Mouse (Mus musculus) layer of hippocampus, adult 8-10 months (tissue): ENCODE measurements around the gene Fam78a. TPM values are rescaled to one million over a fixed set of nuclear protein-coding genes. Genes with fewer than 3 reads are reported as not detected.
A peak's percentile ranks its signal among the peaks of the same experiment; 100 is the strongest.
"Not testable (repeated sequence)": the region's sequence is repeated elsewhere in the genome, so short reads cannot be mapped to it uniquely, and the experiment has no call there.

Source experiments
- DNase-seq, 2 experiments: peaks; one replicate each; pipeline ENCODE4 v3.0.0; 2022; ENCODE audit warnings: low spot score in 2 of 2
- microRNA-seq, 2 experiments: library from miRNA; unstranded; fragments of <30 nt; microRNA quantifications; one replicate each; pipeline ENCODE4 v1.2.0; 2022
- total RNA-seq, 4 experiments: library from RNA; stranded (reverse); gene quantifications; 2 replicates each; pipeline ENCODE4 v1.2.4; 2022

The Fam78a gene
- total RNA-seq, 4 experiments from 2014 or later, result 4.3 to 6.2 (median 5.3) TPM

DNA sequence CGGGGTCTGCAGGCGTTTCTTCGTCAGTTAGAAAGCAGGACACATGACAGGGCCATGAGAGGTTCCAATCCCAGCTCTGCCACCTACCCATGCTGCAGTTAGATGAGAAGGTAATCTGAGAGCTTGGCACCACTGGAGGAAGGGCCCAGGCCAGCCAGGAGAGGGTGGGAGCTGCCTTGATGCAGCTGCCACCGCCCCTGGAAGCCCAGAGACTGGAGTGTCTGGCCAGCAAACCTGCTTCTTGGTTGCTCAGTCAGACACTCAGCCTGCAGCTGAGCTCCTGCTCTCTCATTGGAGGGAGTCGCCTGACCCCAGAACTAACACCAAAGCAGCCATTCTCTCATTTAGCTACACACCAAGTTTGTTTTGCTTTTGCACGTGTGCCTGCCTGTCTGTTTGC is 39.3 kb downstream of the Fam78a start:
- no peak for DNase-seq

DNA sequence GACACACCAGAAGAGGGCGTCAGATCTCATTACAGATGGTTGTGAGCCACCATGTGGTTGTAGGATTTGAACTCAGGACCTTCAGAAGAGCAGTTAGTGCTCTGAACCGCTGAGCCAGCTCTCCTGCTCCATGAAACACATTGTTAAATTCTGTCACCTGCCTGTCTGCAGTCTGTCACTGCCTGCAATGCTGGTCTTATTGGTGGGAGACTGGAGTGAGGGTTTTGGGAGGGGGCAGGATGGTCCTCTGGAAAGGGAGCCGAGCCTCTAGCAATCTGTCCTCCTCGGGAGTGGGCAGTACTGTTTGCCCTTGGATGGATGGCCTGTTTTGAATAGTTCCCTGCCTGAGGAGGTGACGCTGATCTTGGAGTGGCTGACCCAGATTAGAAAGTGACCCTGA is 40.8 kb downstream of the Fam78a start:
- no peak for DNase-seq

DNA sequence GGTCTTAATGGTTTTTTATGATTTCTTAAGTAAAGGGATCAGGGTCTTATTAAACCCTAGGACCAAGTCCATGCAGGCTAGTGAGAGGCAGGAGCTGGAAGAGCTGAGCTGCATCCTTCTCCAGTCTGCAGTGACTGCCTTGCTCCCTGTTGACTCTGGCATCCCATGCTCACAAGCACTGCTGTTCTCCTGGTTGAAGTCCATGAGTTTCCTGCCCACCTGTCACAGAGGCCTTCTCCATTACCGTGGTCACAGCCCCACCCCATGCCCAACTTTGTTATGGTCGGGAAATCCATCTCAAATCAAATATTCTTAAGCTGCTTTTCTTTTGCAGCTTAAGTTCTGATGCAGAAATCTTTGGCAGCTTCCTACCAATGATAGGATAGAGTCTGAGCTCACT is 43.6 kb downstream of the Fam78a start:
- no peak for DNase-seq

DNA sequence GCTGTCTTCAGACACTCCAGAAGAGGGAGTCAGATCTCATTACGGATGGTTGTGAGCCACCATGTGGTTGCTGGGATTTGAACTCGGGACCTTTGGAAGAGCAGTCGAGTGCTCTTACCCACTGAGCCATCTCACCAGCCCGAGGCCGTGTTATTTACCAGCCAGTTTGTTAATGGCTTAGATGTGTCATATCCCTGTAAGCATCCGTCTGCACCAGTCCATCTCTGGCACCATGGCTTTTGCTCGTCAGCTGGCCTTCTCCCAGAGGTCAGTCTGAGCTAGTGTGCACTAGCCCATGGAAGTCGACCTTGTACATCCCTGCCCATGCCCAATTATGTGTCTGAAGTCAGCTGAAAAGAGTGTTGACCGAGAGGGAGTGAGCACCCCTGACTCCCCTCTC is 44.0 kb downstream of the Fam78a start:
- DNase-seq, result not testable (repeated sequence)

DNA sequence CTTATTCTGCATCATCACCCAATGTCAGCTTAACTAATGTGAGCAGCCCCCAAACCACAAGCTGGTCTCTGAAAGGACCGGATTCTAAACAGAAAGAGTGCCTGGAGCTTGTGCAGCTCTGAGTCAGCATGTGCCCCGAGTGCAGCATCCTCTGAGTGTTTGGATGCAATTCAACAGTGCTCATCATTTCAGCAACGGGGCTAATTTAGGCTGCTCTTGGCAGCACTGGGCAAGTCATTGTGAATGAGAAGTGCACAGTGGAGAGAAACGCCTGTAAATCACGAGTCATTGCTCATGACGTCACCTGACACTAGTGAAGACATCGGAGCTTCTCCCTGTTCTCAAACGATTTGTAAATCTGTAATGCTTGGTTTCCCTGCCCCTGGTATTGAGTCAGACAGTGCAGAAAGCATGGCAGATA is 46.0 kb downstream of the Fam78a start:
- DNase-seq, result peak; percentile 68 to 71

DNA sequence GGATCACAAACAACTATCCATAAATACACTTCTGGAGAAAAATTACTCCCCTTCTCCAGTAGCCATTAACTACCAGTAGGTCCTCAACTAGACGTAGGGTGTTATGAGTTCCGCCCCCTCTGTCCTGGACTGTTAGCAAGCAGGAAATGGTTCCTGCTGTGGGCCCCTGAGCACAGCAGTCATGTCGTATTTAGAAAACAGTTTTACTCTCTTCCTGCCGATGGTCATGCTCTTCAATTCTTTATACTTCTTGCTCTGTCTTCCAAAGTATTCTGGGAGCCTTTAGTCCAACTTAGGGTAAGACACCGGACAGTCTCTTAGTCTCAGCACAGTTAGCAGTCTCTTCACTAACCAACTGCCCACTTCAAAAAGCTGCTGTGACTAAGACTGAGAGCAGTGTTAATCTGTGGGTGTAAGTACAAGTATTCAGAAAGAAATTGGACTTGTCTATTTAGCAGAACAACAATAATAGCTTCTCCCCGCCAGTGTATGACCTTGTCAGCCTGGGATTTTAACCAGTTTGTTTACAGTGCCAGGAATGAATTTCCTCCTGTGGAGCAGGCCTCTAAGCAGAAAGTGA is 47.3 kb downstream of the Fam78a start:
- no peak for DNase-seq

DNA sequence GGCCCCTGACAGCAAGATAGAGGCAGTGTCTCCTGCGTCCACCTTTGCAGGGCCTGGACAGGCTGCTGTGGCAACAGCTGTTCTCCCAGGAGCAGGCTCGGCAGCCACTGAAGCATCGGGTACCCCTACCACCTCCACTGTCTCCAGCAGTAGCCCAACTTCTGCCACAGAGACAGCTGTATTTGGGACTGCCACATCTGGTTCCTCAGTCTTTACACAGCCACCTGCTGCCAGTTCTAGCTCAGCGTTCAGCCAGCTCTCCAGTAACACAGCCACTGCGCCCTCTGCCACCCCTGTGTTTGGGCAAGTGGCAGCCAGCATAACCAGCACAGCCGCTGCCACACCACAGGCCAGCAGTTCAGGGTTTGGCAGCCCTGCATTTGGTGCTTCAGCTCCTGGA is 50.5 kb downstream of the Fam78a start:
- no peak for DNase-seq

DNA sequence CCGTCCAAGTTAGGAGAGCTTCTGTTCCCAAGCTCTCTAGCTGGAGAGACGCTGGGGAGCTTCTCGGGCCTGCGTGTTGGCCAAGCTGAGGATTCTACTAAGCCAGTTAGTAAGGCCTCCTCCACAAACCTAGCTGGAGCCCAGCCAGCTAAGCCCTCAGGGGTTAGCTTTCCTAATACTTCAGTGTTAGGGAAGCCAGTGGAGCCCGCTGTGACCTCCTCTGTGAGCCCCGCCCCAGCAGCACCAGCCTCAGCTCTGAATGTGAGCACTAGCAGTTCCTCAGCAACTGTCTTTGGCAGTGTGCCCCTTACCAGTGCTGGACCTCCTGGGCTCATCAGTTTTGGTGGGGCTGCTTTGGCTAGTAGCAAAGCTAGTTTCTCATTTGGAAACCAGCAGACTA is 51.2 kb downstream of the Fam78a start:
- DNase-seq, result no peak

DNA sequence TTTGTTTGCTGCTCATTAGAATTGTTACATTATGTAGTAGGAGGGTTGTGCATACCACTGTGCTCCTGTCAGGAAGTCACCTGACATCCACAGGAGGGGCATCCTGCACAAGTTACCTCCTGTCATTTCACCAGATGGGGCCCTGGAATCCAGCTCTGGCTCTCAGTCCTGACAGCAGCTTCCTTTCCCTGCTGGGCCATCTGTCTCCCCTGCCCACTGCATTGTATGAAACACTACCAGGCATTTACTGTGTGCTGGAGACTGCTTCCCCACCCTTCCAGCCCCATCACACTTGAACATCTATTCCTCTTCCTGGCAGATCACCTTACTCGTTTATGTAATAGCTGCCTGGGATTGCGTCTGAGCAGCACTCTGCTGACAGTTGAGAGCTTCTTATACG is 55.0 kb downstream of the Fam78a start:
- DNase-seq, result peak; percentile 60 to 68

DNA sequence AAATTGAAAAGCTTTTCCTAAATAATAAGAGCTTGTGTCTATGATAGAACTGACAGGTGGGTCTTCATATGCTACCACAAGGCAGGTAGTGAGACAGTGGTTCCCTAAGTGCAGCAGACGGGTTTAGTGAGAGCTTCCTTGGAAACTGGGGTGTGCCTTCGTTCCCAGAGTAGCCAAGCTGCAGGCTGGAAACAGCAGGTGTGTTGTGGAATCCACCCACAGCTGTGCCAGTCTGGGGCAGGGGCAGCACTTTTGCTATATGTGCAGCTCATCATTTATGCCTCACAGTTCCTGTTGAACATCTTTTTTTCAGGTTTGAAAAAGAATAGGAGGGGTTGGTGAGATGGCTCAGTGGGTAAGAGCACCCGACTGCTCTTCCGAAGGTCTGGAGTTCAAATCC is 60.3 kb downstream of the Fam78a start:
- DNase-seq, result no peak

DNA sequence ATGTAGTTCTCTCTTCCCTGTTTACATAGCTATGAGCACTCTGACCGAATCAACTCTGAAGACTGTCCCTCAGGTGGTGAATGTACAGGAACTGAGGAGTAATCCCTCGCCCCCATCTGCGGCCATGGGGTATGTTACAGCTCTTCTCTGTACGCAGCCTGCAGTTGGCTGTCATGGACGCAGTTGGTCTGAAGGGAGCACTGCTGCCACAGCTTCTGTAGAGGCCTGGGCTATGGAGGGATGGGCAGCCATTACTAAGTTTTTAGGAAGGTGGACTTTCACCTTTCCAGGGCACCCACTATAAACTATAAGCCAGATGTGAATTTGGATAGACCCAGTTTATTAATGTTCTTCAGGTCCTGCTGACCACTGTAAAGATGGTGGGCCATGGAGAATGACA is 64.4 kb downstream of the Fam78a start:
- no peak for DNase-seq

DNA sequence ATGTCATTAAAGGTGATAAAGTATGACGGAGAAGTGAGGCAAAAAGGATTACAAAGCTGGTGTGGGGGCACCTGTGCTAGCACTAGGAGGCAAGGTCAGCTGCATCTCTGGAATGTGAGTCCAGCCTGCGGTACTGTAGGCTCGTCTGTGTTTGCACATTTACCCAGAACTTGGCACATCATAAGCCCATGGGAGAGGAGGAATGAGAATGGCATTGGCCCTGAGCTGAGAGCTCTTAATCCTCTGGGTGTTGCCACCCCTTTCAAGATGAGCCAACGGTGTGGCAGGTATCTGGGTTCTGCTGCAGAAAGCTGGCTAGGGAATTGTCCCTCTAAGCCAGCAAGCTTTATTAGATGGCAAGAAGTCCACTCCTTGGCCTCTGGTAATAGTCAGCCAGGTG is 65.0 kb downstream of the Fam78a start:
- no peak for DNase-seq

DNA sequence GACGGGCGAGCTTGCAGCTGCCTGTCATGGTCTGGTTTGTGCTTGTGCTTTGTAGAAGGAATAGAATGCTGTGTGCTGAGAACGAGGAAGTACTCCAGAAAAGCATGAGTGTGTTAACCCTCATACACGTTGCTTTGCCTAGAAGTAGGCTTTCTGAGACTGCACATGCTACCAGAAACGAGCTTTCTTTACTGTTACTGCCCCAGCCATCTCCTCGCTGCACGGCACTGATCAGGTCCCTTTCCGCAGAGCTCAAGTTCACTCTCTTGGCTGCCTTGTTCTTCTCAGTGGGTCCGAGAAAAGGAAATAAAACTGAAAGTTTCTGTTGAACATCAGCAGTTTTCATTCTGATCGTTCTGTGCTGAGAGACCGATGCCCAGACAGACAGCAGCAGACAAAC is 75.9 kb downstream of the Fam78a start:
- DNase-seq, result no peak

DNA sequence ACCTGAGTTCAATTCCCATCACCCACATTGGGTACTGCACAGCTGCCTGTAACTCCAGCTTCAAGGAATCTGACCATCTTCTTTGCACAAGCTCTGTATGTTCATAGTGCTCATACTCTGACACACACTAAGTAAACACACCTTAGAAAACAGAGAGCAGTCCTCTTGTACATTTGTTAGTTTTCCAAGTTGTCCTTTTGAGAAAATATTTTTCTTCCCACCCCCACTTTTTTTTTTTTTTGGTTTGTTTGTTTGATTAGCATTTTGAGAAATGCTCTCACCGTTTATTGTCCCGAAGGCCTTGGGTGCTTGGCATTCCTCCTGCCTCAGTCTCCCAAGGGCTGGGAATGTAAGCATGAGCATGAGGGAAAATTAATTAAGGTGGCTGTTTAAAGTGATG is 76.3 kb downstream of the Fam78a start:
- DNase-seq, result no peak

Small RNAs within 50 kb of the gene (microRNA-seq; reads per million reads assigned to microRNA genes)
- gene Mir7674, result 2.2 to 4.8 reads per million in 2 experiments

Other genes starting within 250 kb of the Fam78a start
- gene Fibcd1, start 238.9 kb downstream of the Fam78a start, total RNA-seq, result 100 to 1,000 TPM in 1 of 4 experiments, 10 to 100 TPM in 3; 82.5 to 102 (median 90.0) TPM
- 1 to 10 TPM; 6.2 to 7.0 (median 6.5) TPM for gene Lamc3, start 197.6 kb downstream of the Fam78a start, total RNA-seq
- gene Aif1l, start 134.7 kb downstream of the Fam78a start, total RNA-seq, result 1 to 10 TPM; 6.8 to 8.3 (median 7.7) TPM
- gene Nup214, start 110.4 kb downstream of the Fam78a start, total RNA-seq, result 10 to 100 TPM; 62.3 to 69.6 (median 68.0) TPM
- gene Plpp7, start 10.7 kb upstream of the Fam78a start, total RNA-seq, result 10 to 100 TPM; 21.2 to 24.0 (median 23.4) TPM
- 100 to 1,000 TPM; 266 to 288 (median 278) TPM for gene Prrc2b, start 66.2 kb upstream of the Fam78a start, total RNA-seq
- 10 to 100 TPM; 21.4 to 31.1 (median 26.2) TPM for gene Pomt1, start 151.7 kb upstream of the Fam78a start, total RNA-seq
- gene Uck1, start 175.3 kb upstream of the Fam78a start, total RNA-seq, result 10 to 100 TPM; 48.6 to 60.0 (median 54.5) TPM
- gene Golga2, start 202.5 kb upstream of the Fam78a start, total RNA-seq, result 10 to 100 TPM; 88.0 to 97.6 (median 92.3) TPM
- 100 to 1,000 TPM; 192 to 208 (median 196) TPM for gene Swi5, start 203.2 kb upstream of the Fam78a start, total RNA-seq